ENCODE assay signal across 8 mouse cellular contexts in the genomic region with DNA sequence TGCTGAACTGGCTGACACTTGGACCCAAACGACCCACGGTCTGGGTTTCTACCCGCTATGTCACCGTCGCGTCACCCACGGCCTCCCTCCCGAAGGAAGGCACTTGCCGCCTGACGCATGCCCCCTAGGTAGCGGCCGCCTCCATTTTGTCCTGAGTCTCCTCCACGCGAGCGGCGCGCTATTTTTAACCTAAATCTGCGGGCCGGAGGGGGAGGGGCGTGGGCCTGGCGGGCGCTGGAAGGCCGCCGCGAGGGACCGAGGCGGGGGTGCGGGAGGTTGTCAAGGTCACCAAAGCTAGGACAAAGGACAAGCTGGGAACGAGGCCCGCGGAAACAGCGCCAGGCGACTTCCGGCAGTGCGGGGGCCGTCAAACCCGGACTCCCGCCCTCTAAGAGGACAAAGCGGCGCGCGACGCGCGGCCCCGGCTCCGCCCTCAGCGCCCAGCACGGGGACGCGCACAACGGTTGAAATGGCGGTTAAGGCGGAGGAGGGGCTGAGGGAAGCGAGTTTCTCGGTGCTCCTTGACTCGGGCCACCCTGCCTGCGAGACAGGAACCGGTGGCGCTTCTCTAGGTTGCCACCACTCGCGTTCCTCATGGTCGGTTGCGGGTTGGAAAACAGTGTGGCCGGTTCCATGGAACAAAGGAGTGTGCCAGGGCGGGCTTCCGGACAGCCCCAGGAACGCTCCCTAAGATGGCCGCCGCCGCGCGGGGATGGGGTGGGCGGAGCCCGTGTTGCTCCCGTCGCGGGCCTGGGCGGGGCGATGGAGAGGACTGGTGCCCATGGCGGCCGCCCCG. TPM values are rescaled to one million over a fixed set of nuclear protein-coding genes. Genes with fewer than 3 reads are reported as not detected.
DNase-seq lines count a peak whose midpoint lies in the region; ATAC-seq and TF ChIP-seq lines count a peak whose summit lies in the region.

Gene Cox20, plus strand, starts transcription at position 742 of the 796 bp plus-strand sequence.

- H3K9ac ChIP-seq in forebrain, embryonic 11.5 days (ENCODE audit: low read length): peak within 1 kb of the TSS; percentile 98
- H3K9ac ChIP-seq in heart, embryonic 16.5 days (ENCODE audit: low read length): peak within 1 kb of the TSS; percentile 94
- peak within 1 kb of the TSS; percentile 96 for H3K9ac ChIP-seq in liver, embryonic 16.5 days (ENCODE audit: low read depth, low read length)
- H3K9ac ChIP-seq in neural tube, embryonic 13.5 days: peak within 1 kb of the TSS; percentile 91

- peak; percentile 93 to 94 for DNase-seq in CD8-positive naive resting alpha-beta T cell, adult 2 months (ENCODE audit: low read depth in 2 of 2, low spot score in 2 of 2)
- peak; percentile 89 for DNase-seq in c-Kit-positive CD71-negative TER-119-negative erythroid progenitor cells, embryonic 14.5 days (ENCODE audit: low read depth)
- DNase-seq in forebrain, embryonic 11.5 days (ENCODE audit: low spot score): peak; percentile 98
- DNase-seq in kidney, postnatal 4 days: peak; percentile 98 to 99

- peak within 1 kb of the TSS; percentile 99 for H3K27ac ChIP-seq in forebrain, embryonic 11.5 days (ENCODE audit: low read depth, low read length)
- peak within 1 kb of the TSS; percentile 96 for H3K27ac ChIP-seq in heart, embryonic 16.5 days (ENCODE audit: low read length)
- H3K27ac ChIP-seq in liver, embryonic 16.5 days (ENCODE audit: low read length): peak within 1 kb of the TSS; percentile 100
- peak within 1 kb of the TSS; percentile 100 for H3K27ac ChIP-seq in neural tube, embryonic 13.5 days (replicated peaks)
- peak within 1 kb of the TSS; percentile 100 for H3K27ac ChIP-seq in testis, adult 2 months (ENCODE audit: control insufficient read depth, insufficient read depth, low read depth, low read length)

- peak within 1 kb of the TSS; percentile 66 for H3K4me2 ChIP-seq in forebrain, embryonic 11.5 days (ENCODE audit: low read depth, low read length, severe bottlenecking)
- H3K4me2 ChIP-seq in heart, embryonic 16.5 days (ENCODE audit: low read depth, low read length): peak within 1 kb of the TSS; percentile 89
- H3K4me2 ChIP-seq in liver, embryonic 16.5 days (ENCODE audit: low read depth, low read length): peak within 1 kb of the TSS; percentile 74
- H3K4me2 ChIP-seq in neural tube, embryonic 13.5 days: peak within 1 kb of the TSS; percentile 93

- TF ChIP-seq CTCF in testis, adult 2 months (IDR thresholded peaks at IDR 0.05; ENCODE audit: control insufficient read depth, insufficient read depth, insufficient replicate concordance, low read depth, low read length): 0 out of 2 replicates have a peak, but pooled peaks have one; percentile 1

- no peaks in the 10 kb centered on the region for H3K9me3 ChIP-seq in forebrain, embryonic 11.5 days (ENCODE audit: control insufficient read depth, low read length)
- H3K9me3 ChIP-seq in heart, embryonic 16.5 days (replicated peaks; ENCODE audit: control insufficient read depth, low read length): no peaks in the 10 kb centered on the region
- no peaks in the 10 kb centered on the region for H3K9me3 ChIP-seq in liver, embryonic 16.5 days (replicated peaks; ENCODE audit: control insufficient read depth, low read length)
- no peaks in the 10 kb centered on the region for H3K9me3 ChIP-seq in neural tube, embryonic 13.5 days

- H3K4me3 ChIP-seq in forebrain, embryonic 11.5 days (ENCODE audit: low read depth, low read length): peak within 1 kb of the TSS; percentile 59
- peak within 1 kb of the TSS; percentile 85 for H3K4me3 ChIP-seq in heart, embryonic 16.5 days (ENCODE audit: low read length)
- H3K4me3 ChIP-seq in liver, embryonic 16.5 days (ENCODE audit: low read depth, low read length): peak within 1 kb of the TSS; percentile 80
- H3K4me3 ChIP-seq in neural tube, embryonic 13.5 days: peak within 1 kb of the TSS; percentile 69
- H3K4me3 ChIP-seq in testis, adult 2 months (ENCODE audit: control insufficient read depth, low read depth, low read length): peak within 1 kb of the TSS; percentile 97

- TF ChIP-seq POLR2A in testis, adult 2 months (IDR thresholded peaks at IDR 0.05; ENCODE audit: control insufficient read depth, low read depth, low read length): peak; percentile 77

- H3K36me3 ChIP-seq in forebrain, embryonic 11.5 days (ENCODE audit: control insufficient read depth, insufficient read depth, low read length): peaks cover 8% of the 10 kb centered on the region; the same call in 1 of the 2 replicates
- H3K36me3 ChIP-seq in heart, embryonic 16.5 days (ENCODE audit: control insufficient read depth, insufficient read depth): peaks cover 19% of the 10 kb centered on the region
- H3K36me3 ChIP-seq in liver, embryonic 16.5 days (ENCODE audit: control insufficient read depth, insufficient read depth): peaks cover 25% of the 10 kb centered on the region
- peaks cover 32% of the 10 kb centered on the region for H3K36me3 ChIP-seq in neural tube, embryonic 13.5 days
- no peaks in the 10 kb centered on the region; the same call in 1 of the 2 replicates for H3K36me3 ChIP-seq in testis, adult 2 months (ENCODE audit: control insufficient read depth, insufficient read depth, low read length)

- H3K4me1 ChIP-seq in forebrain, embryonic 11.5 days (replicated peaks; ENCODE audit: control insufficient read depth, insufficient read depth, low read length): peaks cover 13% of the 10 kb centered on the region
- H3K4me1 ChIP-seq in heart, embryonic 16.5 days (ENCODE audit: control insufficient read depth, insufficient read depth, low read length): peaks cover 28% of the 10 kb centered on the region
- peaks cover 27% of the 10 kb centered on the region for H3K4me1 ChIP-seq in liver, embryonic 16.5 days (ENCODE audit: control insufficient read depth, low read depth, low read length)
- H3K4me1 ChIP-seq in neural tube, embryonic 13.5 days (replicated peaks): peaks cover 42% of the 10 kb centered on the region
- no peaks in the 10 kb centered on the region for H3K4me1 ChIP-seq in testis, adult 2 months (ENCODE audit: control insufficient read depth, insufficient read depth, low read length)

- ATAC-seq in forebrain, embryonic 11.5 days (replicated peaks; ENCODE audit: low FRiP score): peak; percentile 95
- ATAC-seq in heart, embryonic 16.5 days (replicated peaks; ENCODE audit: extremely low read depth, insufficient read depth, low FRiP score): peak; percentile 91
- ATAC-seq in liver, embryonic 16.5 days (ENCODE audit: low read depth): peak; percentile 91
- ATAC-seq in neural tube, embryonic 13.5 days (ENCODE audit: low read depth): peak; percentile 97

- under 1% methylated on average over 80 of the region's 83 CpGs for WGBS in forebrain, embryonic 11.5 days
- WGBS in heart, embryonic 16.5 days: under 1% methylated on average over 79 of the region's 83 CpGs
- under 1% methylated on average over 83 of the region's 83 CpGs for WGBS in liver, embryonic 16.5 days (ENCODE audit: insufficient replicate concordance)
- under 1% methylated on average over 81 of the region's 83 CpGs for WGBS in neural tube, embryonic 13.5 days

- no peaks in the 10 kb centered on the region for H3K27me3 ChIP-seq in forebrain, embryonic 11.5 days (ENCODE audit: control insufficient read depth, insufficient read depth, low read length)
- H3K27me3 ChIP-seq in heart, embryonic 16.5 days (ENCODE audit: control insufficient read depth, insufficient read depth, low read length): no peaks in the 10 kb centered on the region
- no peaks in the 10 kb centered on the region for H3K27me3 ChIP-seq in liver, embryonic 16.5 days (ENCODE audit: control insufficient read depth, insufficient read depth, low read depth, low read length)
- no peaks in the 10 kb centered on the region for H3K27me3 ChIP-seq in neural tube, embryonic 13.5 days
- H3K27me3 ChIP-seq in testis, adult 2 months (ENCODE audit: control insufficient read depth, insufficient read depth, low read length): no peaks in the 10 kb centered on the region

RNA-seq across cellular contexts. Expression of gene Cox20, which starts in this region (rescaled TPM):
- polyA plus RNA-seq in forebrain, embryonic 11.5 days (2014; fragmentation: Nextera tagmentation; extraction: Ambion mirVana): 111 and 112 TPM in 2 replicates
- polyA plus RNA-seq in heart, embryonic 16.5 days (2015; fragmentation: Nextera tagmentation; extraction: Ambion mirVana): 268 and 273 TPM in 2 replicates
- 73.9 and 79.6 TPM in 2 replicates for polyA plus RNA-seq in liver, embryonic 16.5 days (2015; fragmentation: Nextera tagmentation; extraction: Ambion mirVana)
- polyA plus RNA-seq in neural tube, embryonic 13.5 days (2015; fragmentation: Nextera tagmentation; extraction: Ambion mirVana): 133 and 138 TPM in 2 replicates
- polyA plus RNA-seq in testis, adult 2 months (2012; rRNA removed): 15.3 and 21.8 TPM in 2 replicates

Comparison
In these comparisons a context has a peak if more than half of its experiments do, and no peak if none do; other contexts are left out.
1. Peak in every context shown above with its lines: DNase-seq, ATAC-seq, H3K4me3 ChIP-seq and H3K27ac ChIP-seq.